Mouse (Mus musculus): ENCODE data around the gene Rbbp8nl. TPM values are rescaled to one million over a fixed set of nuclear protein-coding genes. Genes with fewer than 3 reads are reported as not detected.

Rbbp8nl gene
- polyA plus RNA-seq (2015; fragmentation: Illumina TruSeq; extraction: RNeasy Lipid Tissue Mini Kit (QIAGEN cat#74804); ENCODE audit: insufficient read depth, low read depth, low replicate concordance): not detected

DNA sequence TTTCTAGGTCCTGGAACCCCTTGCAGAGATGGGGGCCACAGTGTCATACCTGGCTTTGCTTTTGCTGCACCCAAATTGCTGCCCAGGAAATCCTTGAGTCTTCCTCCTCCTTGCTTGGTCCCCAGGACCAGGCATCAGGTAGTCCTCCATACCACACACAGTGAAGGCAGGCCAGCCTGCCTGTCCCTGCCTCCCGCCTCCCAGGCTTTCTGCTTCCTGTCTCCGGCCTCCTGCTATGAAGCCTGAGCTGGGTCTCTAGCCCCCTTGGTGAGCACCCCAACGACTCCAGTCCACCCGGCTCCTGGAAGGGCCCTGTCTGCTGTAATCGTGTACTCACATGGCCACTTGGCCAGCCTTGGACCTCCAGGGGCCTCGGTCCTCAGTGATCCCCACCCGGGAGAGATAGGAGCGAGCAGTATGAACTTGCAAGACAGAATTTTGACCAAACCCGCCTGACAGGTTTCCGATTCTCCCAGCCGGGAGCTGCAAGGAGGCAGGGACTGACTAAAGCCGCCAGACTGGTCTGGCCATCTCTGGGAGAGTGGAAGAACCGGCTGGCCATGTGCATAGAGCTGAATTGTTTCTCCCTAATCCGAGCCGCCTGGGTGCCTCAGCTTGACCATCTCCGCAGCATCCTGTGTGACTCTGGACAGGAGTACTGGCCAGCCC lies at the start of gene Rbbp8nl:
Gene Rbbp8nl (minus strand): TSS at position 440 of the 669 bp plus-strand sequence.

DNA sequence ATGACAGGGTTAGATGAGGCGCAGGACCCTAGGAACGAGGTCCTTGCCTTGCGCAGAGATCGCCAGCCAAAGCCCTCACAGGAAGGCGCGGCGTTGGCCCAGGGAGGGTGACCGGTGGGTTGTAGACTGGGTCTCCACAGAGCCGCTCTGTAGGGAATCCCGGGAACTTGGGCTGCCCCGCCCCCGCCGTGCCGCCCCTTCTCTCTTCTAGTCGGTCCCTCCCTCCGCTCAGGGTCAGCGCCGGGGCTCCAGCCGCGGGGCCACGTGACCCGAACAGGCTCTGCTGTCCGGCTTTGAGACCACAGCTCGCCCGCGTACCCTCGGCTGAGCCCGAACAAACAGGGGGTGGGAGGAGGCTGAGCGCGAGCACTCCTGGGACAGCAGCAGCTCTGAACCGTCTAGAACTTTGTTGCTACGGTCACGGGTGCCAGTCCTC lies 44.9 kb upstream of the Rbbp8nl start, which contains the start of gene Gata5:
Gene Gata5 (minus strand): TSS at position 149 of the 436 bp plus-strand sequence.

DNA sequence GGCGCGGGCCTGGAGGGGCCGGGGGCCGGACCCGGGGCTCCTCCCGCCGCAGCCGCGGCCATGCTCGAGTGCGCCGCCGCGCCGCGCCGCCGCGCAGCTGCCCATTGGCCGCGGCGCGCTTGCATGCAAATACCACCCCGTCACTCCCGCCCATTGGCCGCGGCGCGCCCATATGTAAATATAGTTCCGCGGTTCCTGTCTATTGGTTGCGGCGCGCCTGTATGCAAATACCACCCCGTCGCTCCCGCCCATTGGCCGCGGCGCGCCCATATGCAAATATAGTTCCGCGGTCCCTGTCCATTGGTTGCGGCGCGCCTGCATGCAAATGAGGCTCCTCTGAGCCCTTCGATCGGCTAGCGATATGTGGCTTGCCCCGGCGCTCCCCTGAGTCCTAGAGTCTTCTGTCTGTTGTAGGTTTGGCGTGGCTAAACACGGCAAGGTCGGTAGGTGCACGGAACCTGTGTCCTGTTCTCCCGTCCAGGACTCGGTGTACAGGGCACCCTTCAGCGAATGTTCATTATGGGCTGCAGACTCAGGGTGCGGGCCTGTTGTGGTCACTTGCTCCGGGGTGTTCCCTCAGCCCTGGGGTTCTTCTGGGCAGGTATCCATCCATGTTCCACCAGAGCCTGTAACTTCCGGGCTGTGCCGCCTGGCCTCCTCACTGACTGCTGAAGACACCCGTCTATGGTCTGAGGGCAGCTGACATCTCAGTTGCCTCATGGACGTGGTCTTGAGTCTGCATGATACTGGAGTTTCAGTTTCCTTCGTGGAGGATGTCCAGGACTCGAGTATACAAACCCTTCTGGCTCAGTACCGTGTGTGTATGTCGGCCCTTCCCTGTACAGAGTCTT lies 16.1 kb downstream of the Rbbp8nl start, which contains the start of gene Cables2:
Gene Cables2 (minus strand): TSS at position 103 of the 851 bp plus-strand sequence.

DNA sequence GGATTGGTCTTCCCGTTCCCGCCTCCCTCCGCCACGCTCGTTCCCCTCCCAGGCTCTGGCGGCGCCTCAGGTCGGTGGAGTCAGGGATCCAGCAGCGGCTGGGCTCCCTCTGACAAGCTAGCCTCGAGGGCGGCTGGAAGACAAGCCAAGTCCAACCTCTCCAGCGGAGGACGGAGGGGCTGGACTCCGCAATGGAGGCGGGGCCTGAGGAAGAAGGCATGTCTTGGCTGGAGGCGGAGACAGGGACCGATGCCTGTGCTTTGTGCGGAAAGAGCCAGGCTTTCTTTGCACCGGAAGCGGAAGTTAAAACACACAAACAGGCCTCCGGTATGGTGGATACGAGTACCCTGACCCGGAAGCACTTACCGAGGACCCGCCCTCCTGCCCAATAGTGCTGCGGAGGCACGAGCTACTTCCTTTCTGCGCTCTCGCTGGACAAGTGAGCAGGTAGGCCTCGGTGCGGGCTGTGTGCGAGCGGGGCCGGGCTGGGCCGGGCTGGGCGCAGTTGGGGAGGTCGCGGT lies 32.6 kb downstream of the Rbbp8nl start, which contains the start of gene Rps21:
Gene Rps21 (plus strand): TSS at position 377 of the 521 bp plus-strand sequence.

Other genes with a start within 250 kb of the Rbbp8nl start
- gene Psma7, start 247.4 kb downstream of the Rbbp8nl start, polyA plus RNA-seq (2015; fragmentation: Illumina TruSeq; extraction: RNeasy Lipid Tissue Mini Kit (QIAGEN cat#74804); ENCODE audit: insufficient read depth, low read depth, low replicate concordance): 46.3 TPM
- 1.3 TPM for gene Ss18l1, start 247.4 kb downstream of the Rbbp8nl start, polyA plus RNA-seq (2015; fragmentation: Illumina TruSeq; extraction: RNeasy Lipid Tissue Mini Kit (QIAGEN cat#74804); ENCODE audit: insufficient read depth, low read depth, low replicate concordance)
- 8.2 TPM for gene Mtg2, start 219.3 kb downstream of the Rbbp8nl start, polyA plus RNA-seq (2015; fragmentation: Illumina TruSeq; extraction: RNeasy Lipid Tissue Mini Kit (QIAGEN cat#74804); ENCODE audit: insufficient read depth, low read depth, low replicate concordance)
- gene Hrh3, start 185.4 kb downstream of the Rbbp8nl start, polyA plus RNA-seq (2015; fragmentation: Illumina TruSeq; extraction: RNeasy Lipid Tissue Mini Kit (QIAGEN cat#74804); ENCODE audit: insufficient read depth, low read depth, low replicate concordance): not detected
- 13.8 TPM for gene Osbpl2, start 170.6 kb downstream of the Rbbp8nl start, polyA plus RNA-seq (2015; fragmentation: Illumina TruSeq; extraction: RNeasy Lipid Tissue Mini Kit (QIAGEN cat#74804); ENCODE audit: insufficient read depth, low read depth, low replicate concordance)
- 27.7 TPM for gene Adrm1, start 118.4 kb downstream of the Rbbp8nl start, polyA plus RNA-seq (2015; fragmentation: Illumina TruSeq; extraction: RNeasy Lipid Tissue Mini Kit (QIAGEN cat#74804); ENCODE audit: insufficient read depth, low read depth, low replicate concordance)
- gene Lama5, start 64.0 kb downstream of the Rbbp8nl start, polyA plus RNA-seq (2015; fragmentation: Illumina TruSeq; extraction: RNeasy Lipid Tissue Mini Kit (QIAGEN cat#74804); ENCODE audit: insufficient read depth, low read depth, low replicate concordance): 23.8 TPM
- 683 TPM for gene Rps21, start 32.5 kb downstream of the Rbbp8nl start, polyA plus RNA-seq (2015; fragmentation: Illumina TruSeq; extraction: RNeasy Lipid Tissue Mini Kit (QIAGEN cat#74804); ENCODE audit: insufficient read depth, low read depth, low replicate concordance)
- gene Cables2, start 16.4 kb downstream of the Rbbp8nl start, polyA plus RNA-seq (2015; fragmentation: Illumina TruSeq; extraction: RNeasy Lipid Tissue Mini Kit (QIAGEN cat#74804); ENCODE audit: insufficient read depth, low read depth, low replicate concordance): 7.8 TPM
- 0.72 TPM for gene Gata5, start 44.8 kb upstream of the Rbbp8nl start, polyA plus RNA-seq (2015; fragmentation: Illumina TruSeq; extraction: RNeasy Lipid Tissue Mini Kit (QIAGEN cat#74804); ENCODE audit: insufficient read depth, low read depth, low replicate concordance)
- 6.0 TPM for gene Slco4a1, start 166.4 kb upstream of the Rbbp8nl start, polyA plus RNA-seq (2015; fragmentation: Illumina TruSeq; extraction: RNeasy Lipid Tissue Mini Kit (QIAGEN cat#74804); ENCODE audit: insufficient read depth, low read depth, low replicate concordance)
- not detected for gene Ntsr1, start 210.1 kb upstream of the Rbbp8nl start, polyA plus RNA-seq (2015; fragmentation: Illumina TruSeq; extraction: RNeasy Lipid Tissue Mini Kit (QIAGEN cat#74804); ENCODE audit: insufficient read depth, low read depth, low replicate concordance)